Mouse (Mus musculus) cortical plate, adult 2 months (tissue): ENCODE results near the gene Ghr. TPM values are rescaled to one million over a fixed set of nuclear protein-coding genes. Genes with fewer than 3 reads are reported as not detected.

Experiments
- H3K27ac ChIP-seq: fragments of 200-500 bp; 2 replicates; pipeline ENCODE4 v1.5.1; 2012; ENCODE audit warnings: low read length, control low read depth, inconsistent platforms; ENCODE audit not compliant: insufficient read depth
- H3K4me1 ChIP-seq: fragments of 200-500 bp; 2 replicates; pipeline ENCODE4 v1.6.1; 2011; ENCODE audit warnings: low read length; ENCODE audit not compliant: control insufficient read depth, insufficient read depth
- H3K4me3 ChIP-seq: fragments of 200-500 bp; 2 replicates; pipeline ENCODE4 v1.5.1; 2011; ENCODE audit warnings: mild to moderate bottlenecking, low read length, control low read depth; ENCODE audit not compliant: insufficient read depth
- CTCF ChIP-seq: fragments of 200-500 bp; IDR thresholded peaks from 2 replicates; pipeline ENCODE4 v1.5.1; 2011; ENCODE audit warnings: mild to moderate bottlenecking, control low read depth, low read length; ENCODE audit not compliant: insufficient read depth; ENCODE audit errors: extremely low read depth
- POLR2A ChIP-seq: fragments of 200-500 bp; IDR thresholded peaks from 2 replicates; pipeline ENCODE4 v1.6.1; 2011; ENCODE audit warnings: mild to moderate bottlenecking, low read length, control low read depth; ENCODE audit not compliant: insufficient read depth; ENCODE audit errors: extremely low read depth
- polyA plus RNA-seq: library from polyadenylated mRNA; depleted of rRNA; stranded (reverse); fragments of >200 nt; gene quantifications from 2 replicates; pipeline ENCODE4 v1.2.3, GENCODE M21; 2012

Gene Ghr
- polyA plus RNA-seq, 1 experiment, result 8.4 TPM

- Histone ChIP-seq H3K4me3 (no peak overlapping the region), H3K4me1 (no peaks in the 10 kb centered on the region; the same call in 1 of the 2 replicates), H3K27ac (no peak overlapping the region; the same call in 1 of the 2 replicates)
- TF ChIP-seq CTCF, result no peak
- no peak for TF ChIP-seq POLR2A
These were observed 313.8 kb downstream of the Ghr start for GRCm38 (mm10) chr15:3269496-3269895.

DNA sequence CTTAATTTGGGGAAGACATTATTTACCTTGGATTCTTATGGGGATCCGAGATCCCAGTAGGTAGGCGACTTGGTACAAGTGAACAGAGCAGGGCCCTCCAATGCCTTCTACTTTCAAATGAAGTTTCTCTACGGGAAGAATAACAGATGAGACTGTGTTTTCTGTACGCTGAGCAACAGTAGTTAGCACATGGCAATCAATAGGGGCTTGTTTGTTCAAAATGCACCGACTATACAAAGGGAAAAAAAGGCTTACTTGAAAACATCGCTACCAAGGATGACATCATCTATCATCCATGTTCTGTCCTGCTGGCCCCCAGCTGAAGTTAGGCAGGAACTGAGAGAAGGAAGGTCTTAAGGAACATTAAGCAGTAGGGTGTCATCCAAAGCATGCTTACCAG lies 315.0 kb downstream of the Ghr start, which contains the start of gene Selenop:
Gene Selenop, plus strand, starts transcription at position 301 of the 400 bp plus-strand sequence.
- TF ChIP-seq CTCF, result no peak
- TF ChIP-seq POLR2A, result no peak
- H3K4me1 ChIP-seq, result no peaks in the 10 kb centered on the region; the same call in 1 of the 2 replicates
- H3K27ac ChIP-seq, result no peak within 1 kb of the TSS; the same call in 1 of the 2 replicates
- H3K4me3 ChIP-seq, result no peak within 1 kb of the TSS
